In the genomic region with DNA sequence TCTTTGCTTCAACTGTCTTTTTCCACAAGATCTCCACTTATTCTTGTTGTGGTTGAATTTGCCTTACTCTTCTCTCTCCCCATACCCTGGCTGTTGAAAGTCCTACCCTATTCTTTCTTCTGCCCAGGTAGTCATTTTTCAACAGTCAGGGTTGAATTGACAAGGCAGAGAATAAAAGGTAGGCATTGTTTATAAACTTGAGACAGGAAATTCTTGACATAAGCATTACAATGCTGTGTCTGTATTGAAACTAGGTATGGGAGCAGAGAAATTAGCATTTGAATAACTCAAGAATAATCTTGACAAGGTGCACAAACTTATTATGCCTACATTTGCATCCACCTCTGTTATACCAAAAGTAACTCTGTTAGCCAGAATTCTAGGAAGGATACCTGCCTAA, we compare ENCODE assay signal across 29 mouse cellular contexts.
"Had no signal": no experiment of that assay in that cellular context is flagged by ENCODE, and none has a peak within 500 bp of the region (broad histone marks: within the 10 kb centered on the region; RNA-seq: fewer than 3 reads in every experiment).

No protein-coding gene starts in this region.

- H3K36me3 ChIP-seq: heart, embryonic 12.5 days; heart, embryonic 13.5 days; heart, embryonic 15.5 days; hindbrain, embryonic 10.5 days; hindbrain, embryonic 12.5 days; hindbrain, embryonic 13.5 days; hindbrain, embryonic 15.5 days; intestine, embryonic 15.5 days; kidney, embryonic 15.5 days had no signal

- H3K4me3 ChIP-seq: heart, embryonic 12.5 days; heart, embryonic 13.5 days; heart, embryonic 15.5 days; hindbrain, embryonic 10.5 days; hindbrain, embryonic 12.5 days; hindbrain, embryonic 13.5 days; hindbrain, embryonic 15.5 days; intestine, embryonic 15.5 days; kidney, embryonic 15.5 days; left cerebral cortex, adult 2 months had no signal

- H3K27me3 ChIP-seq: heart, embryonic 12.5 days; heart, embryonic 13.5 days; heart, embryonic 15.5 days; hindbrain, embryonic 12.5 days; hindbrain, embryonic 13.5 days; hindbrain, embryonic 15.5 days; intestine, embryonic 15.5 days; kidney, embryonic 15.5 days had no signal

- H3K9ac ChIP-seq: heart, embryonic 12.5 days; heart, embryonic 13.5 days; heart, embryonic 15.5 days; hindbrain, embryonic 12.5 days; hindbrain, embryonic 13.5 days; hindbrain, embryonic 14.5 days; hindbrain, embryonic 15.5 days; intestine, embryonic 15.5 days; kidney, embryonic 15.5 days had no signal

- DNase-seq: heart, postnatal 10 days; heart, postnatal 14 days; heart, postnatal 36 days; heart, postnatal 4 days; kidney, adult 11 months; kidney, adult 18-20 months; kidney, adult 2 months; kidney, adult 8-10 months; kidney, adult 9 months; kidney, postnatal 10 days; kidney, postnatal 14 days; kidney, postnatal 25 days; kidney, postnatal 36 days; kidney, postnatal 4 days; layer of hippocampus, adult 9-11 months; layer of hippocampus, postnatal 36 days had no signal

- H3K4me1 ChIP-seq: heart, embryonic 12.5 days; heart, embryonic 13.5 days; heart, embryonic 15.5 days; hindbrain, embryonic 10.5 days; hindbrain, embryonic 12.5 days; hindbrain, embryonic 13.5 days; hindbrain, embryonic 15.5 days; intestine, embryonic 15.5 days; kidney, embryonic 15.5 days had no signal

- H3K27ac ChIP-seq: heart, embryonic 13.5 days; heart, embryonic 15.5 days; hindbrain, embryonic 10.5 days; hindbrain, embryonic 12.5 days; hindbrain, embryonic 13.5 days; hindbrain, embryonic 14.5 days; hindbrain, embryonic 15.5 days; hindbrain, postnatal 0 days; intestine, embryonic 15.5 days; kidney, embryonic 15.5 days; kidney, postnatal 0 days; left cerebral cortex, adult 2 months had no signal

- H3K9me3 ChIP-seq: heart, embryonic 12.5 days; heart, embryonic 13.5 days; heart, embryonic 15.5 days; hindbrain, embryonic 10.5 days; hindbrain, embryonic 12.5 days; hindbrain, embryonic 13.5 days; hindbrain, embryonic 15.5 days; intestine, embryonic 15.5 days had no signal
